Mouse (Mus musculus) megakaryocyte progenitor cell, adult 5-6 weeks (primary cell): Measurements from ENCODE around the gene Arhgef18. TPM values are rescaled to one million over a fixed set of nuclear protein-coding genes. Genes with fewer than 3 reads are reported as not detected.

Source experiments
- ATAC-seq: replicated peaks from 2 replicates; pipeline ENCODE4 v1.8.0; 2016; ENCODE audit warnings: mild to moderate bottlenecking, moderate TSS enrichment, inconsistent platforms; ENCODE audit not compliant: poor library complexity
- total RNA-seq, 2 experiments: library from RNA; stranded (forward) in 1 of 2; stranded (reverse) in 1 of 2; fragments of 157-497, 149-512 nt in 1 of 2; fragments of 200-1000 nt in 1 of 2; gene quantifications; 2 replicates each; pipeline versions ENCODE4 v1.2.3 to v1.2.4; 2015 to 2017

Arhgef18 gene
- total RNA-seq, 2 experiments from 2014 or later, result 25.5 to 28.9 TPM

DNA sequence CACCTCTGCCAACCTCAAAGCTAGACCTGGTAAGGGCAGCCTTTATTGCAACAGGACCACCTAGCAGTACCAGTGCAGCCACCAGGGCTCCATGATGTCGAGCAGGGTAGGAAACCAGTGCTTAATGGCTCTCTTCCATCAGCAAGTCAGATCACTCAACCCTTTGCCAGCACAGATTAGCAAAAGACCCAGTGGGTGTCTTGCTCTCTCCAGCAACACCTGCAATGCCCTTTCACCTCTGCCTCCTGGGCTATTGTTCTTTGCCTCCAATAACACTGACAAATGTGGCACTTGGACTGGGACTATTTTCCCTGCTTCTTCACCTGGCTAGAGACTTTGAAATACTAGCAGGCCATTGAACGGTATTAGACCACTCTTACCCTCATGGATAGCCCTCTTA is 56.4 kb downstream of the Arhgef18 start:
- no peak for ATAC-seq

DNA sequence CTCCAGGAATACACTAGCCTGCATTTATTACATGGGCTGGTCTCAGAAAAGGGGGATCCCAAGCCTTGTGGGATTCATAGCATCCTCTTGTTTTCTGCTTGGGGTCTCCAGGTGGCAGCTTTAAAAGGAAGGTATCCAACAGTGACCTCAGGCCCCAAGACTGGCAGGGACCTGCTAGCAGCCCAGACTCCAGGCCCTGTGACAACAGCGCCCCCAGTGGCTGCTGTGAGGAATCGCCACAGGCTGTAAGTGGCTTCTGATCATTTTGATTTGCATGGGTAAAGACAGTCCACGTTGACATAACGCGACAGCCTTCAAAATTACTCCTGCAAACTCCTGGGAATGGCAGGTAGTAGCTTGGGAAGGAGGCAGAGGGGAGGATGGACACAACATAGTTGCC is 57.9 kb downstream of the Arhgef18 start:
- ATAC-seq, result peak; percentile 91

DNA sequence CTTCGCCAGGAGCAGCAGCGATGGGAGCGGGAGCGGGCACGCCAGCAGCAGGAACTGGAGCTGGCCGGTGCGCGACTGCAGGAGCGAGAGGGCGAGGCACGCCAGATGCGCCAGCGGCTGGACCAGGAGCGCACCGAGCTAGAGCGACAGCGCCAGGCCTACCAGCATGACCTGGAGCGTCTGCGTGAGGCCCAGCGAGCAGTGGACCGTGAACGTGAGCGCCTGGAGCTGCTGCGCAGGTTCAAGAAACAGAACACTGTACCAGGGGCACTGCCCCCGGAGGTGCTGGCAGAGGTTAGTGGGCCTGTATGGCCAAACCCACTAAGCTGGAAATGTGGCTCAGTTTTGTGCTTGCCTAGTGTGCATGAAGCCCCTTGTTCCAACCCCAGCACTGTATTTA is 59.2 kb downstream of the Arhgef18 start:
- ATAC-seq, result no peak

DNA sequence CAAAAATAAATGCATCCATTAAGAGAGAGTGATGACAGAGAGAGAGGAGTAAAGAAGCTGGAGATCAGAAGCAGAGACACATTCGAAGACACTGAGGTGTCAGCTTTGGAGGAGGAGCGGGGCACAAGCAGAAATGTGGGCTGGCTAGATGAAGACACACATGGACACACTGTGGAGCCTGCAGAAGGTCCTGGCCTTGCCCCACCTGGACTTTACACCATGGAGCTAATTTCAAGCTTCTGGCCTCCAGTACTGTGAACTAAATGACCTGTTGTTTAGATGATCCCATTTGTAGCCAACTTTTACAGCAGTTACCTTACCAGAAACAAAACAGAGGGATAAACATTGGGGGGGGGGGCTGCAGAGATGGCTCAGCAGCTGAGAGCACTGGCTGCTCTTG is 70.4 kb downstream of the Arhgef18 start:
- ATAC-seq, result no peak

DNA sequence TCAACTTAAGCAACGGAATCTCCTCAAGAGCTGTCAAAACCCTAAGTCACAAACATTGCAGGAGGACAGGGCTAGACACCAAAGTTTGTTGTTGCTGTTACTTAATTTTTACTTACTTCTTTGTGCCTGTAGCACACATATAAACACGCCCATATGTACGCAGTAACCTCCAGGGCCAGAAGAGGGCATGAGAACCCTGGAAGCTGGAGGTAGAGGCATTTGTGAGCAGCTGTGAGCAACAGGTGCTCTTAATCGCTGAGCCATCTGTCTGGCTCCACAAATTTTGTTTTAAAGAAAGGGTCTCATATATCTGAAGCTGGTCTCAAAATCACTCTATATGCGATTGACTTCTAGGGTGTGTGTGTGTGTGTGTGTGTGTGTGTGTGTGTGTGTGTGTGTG is 71.5 kb downstream of the Arhgef18 start:
- ATAC-seq, result peak; percentile 55

DNA sequence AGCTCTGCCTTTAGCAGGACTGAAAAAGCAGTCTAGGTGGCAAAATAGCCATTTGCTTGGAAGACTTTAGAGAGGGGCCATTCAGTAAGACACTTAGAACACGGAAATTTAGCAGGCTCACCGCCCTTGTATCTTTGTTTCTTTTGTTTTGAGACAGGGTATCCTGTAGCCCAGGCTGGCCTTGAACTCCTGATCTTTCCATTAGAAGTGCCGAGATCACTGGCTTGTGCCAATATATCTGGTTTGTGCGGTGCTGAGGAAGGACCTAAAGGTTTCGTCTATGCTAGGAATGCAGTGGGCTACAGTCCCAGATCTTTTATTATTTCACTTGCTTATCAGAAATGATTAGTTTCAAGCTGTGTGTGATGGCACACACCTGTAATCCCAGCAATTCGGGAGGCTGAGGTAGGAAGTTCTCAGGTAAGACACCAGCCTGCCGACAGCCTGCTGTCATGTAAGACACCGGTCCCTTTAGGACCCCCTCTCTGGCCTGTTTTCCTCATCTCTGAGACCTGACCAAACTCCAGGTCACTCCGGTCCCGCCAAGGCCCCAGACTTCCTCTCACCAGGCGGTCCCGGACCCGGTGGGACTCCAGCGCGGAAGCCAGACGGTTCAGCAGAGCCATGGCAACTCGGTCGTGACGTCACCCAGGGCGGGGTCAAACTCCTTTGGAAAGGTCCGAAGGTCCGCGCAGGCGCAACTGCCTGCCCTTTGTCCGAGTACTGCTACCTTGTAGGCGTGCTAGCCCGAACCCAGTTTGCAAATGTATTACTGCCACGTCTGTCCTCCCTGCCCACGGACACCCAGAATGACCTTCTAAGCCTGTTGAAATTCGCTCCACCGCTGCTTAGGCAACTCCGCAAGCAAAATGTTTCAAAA is 74.4 kb downstream of the Arhgef18 start, which contains the start of gene Pex11g:
Gene Pex11g, minus strand, starts transcription at position 675 of the 880 bp plus-strand sequence.
- peak; percentile 88 for ATAC-seq

DNA sequence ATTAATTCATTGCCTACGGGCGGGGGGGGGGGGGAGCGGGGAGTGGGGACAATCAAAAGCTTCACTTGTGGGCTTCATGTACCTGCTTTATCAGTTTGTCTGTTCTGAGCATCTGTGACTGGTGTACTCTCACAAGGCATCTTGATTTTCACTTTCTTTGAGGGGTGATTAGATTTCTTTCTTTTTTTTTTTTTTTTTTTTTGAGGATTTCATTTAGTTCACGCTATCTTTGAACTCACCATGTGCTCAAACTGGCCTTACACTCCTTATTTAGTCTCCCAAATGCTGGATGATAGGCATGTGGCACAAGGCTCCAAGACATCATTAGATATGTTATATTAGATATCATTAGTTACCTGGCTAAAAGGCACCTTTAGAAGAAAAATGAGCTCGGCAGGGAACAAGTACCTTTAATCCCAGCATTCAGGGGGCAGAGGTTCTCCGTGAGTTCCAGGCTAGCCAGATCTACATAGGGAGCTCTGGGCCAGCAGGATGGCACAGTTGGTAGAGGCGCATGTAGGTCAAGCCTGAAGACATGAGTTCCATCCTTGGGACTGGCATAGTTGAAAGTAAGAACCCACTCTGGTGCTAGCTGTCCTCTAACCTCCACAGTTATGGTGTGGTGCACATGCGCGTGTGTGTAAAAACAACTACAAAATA is 75.2 kb downstream of the Arhgef18 start:
- no peak for ATAC-seq

DNA sequence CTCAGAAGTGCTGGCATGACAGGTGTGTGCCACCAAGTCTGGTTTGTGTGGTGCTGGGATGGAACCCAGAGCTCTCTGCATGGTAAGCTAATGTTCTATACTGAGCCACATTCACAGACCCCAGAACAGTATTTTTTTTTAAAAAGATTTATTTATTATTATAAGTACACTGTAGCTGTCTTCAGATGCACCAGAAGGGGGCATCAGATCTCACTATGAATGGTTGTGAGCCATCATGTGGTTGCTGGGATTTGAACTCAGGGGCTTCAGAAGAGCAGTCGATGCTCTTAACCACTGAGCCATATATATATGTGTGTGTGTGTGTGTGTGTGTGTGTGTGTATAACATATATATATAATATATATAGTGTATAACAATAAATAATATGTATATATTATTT is 76.0 kb downstream of the Arhgef18 start:
- ATAC-seq, result no peak

DNA sequence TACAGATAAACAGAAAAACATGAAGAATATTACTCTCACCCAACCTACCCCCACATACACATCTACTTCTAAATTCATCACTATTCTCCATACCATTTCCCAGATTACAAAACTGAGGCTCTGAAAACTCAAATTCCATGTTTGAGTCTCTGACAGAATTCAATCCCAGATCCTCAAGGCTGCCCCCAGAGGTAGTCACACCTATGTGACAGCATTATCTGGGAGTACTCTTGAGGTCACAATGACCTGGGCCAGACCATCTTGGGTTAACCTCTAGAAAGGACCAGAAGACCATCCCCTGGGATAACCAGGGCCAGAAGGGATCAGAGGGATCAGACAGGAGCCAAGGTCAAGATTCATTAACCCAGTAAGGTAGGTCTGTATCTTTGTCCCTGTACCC is 77.8 kb downstream of the Arhgef18 start, which contains the start of gene Tex45:
Gene Tex45, plus strand, starts transcription at position 301 of the 400 bp plus-strand sequence.
- no peak for ATAC-seq

DNA sequence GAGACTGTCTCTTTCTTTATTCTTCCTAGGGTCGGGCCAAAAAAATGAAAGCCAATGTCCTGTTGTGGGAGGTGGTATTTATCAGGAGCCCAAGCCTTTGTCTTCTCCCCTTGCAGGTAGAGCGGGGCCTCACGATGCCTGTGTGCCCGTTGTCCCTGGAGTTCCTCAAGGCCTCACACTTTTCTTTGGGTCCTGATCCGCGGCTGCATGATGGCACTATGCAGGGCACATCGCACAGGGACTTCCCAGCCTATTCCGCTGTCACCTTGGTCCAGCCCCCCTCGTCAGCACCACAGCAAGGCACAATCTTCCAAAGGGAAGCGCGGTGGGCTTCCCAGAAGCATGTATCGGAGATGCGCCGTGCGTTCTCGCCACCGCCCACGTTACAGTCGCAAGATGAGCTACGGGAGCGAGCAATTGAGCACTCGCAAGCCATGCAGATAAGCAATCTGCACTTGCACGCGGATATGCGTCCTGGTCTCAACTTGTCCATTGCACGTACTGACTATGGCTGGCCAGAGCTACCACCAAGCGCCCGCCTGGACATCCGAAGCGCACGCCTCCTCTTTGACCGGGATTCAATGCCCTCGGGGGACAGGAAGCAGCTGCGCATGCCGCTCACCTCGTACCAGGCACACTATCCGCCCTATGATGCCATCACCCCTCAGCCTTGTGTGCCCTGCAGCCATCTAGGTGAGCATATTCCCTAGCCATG is 83.1 kb downstream of the Arhgef18 start:
- ATAC-seq, result peak; percentile 65

DNA sequence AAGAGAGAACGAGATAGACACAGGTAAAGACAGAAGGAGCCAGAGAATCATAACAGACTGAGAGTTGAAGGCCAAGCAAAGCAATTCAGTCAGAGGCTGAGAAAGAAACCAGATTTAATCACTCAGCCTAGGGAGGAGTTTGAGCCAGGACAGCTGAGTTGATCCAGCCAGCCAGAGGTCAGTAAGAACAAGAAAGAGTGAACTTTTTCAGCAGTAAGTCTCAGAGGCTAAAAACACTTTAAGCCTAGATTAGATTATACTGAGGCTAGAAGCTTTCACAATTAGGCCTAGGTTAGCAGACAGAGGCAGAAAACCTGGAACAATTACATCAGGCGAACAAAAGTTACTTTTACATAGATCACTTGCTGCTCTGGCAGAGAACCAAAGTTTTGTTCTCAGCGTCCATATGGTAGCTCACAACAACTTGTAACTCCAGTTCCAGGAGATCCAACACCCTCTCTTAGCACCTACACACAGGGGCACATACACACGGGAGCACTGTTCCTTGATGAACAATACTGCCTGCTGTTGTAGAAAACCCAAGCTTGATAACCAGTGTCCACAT is 87.5 kb downstream of the Arhgef18 start:
- no peak for ATAC-seq

DNA sequence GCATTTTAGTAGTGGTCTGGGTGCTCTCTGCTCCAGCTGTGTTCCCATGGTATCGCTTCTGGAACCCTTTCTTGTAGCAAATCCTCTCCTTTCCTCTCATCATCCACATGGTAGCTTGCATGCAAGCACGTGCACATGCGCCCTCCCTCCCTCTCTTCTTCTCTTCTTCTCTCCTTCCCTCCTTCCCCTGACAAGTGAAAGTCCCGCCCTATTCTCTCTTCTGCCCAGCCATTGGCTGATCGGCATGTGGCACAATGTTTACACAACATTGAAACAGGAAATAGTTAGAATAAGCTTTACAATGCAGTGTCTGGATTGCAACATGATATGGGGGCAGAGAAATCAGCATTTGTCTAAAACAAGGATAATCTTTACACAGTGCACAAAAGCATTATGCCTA is 88.8 kb downstream of the Arhgef18 start:
- ATAC-seq, result peak; percentile 93

DNA sequence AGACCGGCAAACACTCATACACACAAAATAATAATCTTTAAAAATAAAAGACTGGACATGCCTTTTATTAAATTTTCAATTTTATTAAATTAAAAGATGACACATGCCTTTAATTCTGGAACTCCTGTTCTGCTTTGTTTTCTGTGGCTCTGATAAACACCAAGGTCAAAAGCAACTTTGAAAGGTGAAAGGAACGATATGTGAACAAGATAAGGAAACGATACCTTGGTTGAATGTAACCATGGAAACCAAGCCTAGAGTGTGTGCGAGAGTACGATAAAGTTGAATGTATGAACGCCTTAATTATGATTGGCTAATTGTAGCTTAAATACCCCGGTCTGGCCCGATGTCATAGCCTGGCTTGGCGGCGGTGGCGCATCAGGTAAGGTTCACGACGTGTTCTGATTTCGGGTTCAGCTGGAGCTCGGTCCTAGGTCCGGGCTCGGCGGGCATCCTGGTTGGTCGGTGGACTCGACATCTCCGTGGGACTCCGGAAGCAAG is 89.5 kb downstream of the Arhgef18 start:
- no peak for ATAC-seq

DNA sequence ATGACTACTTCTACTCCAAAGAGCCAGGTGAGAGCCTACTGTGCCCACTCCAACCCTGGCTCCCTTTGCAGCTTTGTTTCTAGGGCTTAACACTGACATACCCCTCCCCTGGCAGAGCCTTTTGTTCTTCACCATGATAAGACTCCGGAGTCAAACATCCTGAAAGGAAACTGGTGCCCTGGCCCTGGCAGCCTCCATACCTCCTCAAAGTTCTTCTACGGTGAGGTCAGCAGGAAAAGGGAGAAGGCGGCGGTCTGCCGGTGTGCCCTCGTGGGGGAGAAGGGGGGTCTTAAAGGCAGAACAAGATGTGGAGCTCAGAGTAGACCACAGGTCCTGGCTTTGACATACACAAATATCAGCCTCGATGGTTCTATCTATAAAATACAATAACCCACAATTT is 90.7 kb downstream of the Arhgef18 start:
- ATAC-seq, result no peak

DNA sequence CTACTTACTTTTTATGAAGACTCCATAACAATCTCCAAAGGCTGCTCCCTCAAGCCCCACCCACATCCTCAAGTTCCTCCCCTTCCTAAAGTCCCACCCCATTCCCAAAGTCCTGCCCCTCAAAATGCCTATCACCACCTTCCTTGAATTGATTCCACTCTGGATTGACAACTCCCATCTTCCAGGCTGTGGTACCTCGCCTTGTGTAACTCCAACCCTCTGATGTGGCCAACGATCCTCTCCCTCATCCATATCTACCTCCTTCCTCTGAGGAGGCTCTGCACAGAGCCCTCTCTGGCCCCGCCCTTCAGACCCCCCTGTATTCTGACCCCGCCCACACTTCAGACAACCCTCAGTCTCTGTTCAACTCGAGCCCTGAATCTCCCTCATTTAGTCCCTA is 92.4 kb downstream of the Arhgef18 start:
- no peak for ATAC-seq

DNA sequence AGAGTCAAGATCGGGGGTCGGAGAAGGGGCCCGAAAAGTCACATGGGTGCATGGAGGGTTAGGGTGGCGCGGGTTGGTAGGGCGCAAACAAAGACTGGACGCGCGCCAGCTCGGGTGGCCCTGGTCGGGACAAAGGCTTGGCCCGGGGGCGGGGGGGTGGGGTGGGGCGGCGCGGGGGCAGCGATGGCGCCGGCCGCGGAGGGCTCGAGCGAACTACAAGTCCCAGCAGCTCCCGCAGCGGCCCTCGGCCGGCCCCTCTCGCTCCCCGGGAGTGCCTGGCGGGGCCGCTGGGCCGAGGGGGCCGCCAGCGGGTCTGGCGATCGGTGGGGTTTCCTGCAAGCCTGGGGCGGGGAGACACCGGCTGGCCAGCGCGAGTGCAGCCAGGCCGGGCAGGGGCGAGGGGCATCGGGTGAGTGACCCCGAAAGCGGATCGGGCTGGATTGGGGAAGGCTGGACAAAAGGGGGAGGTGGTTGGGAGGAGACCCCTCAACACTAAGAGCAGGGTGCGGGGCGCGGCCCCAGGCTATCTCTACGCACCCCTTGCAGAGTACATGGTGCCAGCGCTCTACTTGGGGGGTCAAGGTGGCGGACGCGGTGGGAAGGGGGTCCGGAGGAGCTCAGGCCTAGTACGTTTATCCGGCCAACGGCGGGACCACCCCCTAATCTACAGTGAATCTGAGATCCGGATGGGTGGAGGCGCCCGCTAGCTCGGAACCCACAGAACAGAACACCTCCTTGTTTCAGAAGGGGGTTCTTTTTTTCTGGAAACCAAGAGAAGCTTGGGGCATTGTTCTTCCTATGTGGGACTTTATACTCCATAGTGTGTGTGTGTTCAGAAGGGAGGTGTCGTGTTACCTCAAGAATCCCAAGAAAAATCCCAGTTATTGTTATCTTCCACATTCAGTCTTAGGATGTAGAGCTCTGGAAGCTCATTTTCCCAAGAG is 100.4 kb downstream of the Arhgef18 start, which contains the start of gene Zfp358:
Gene Zfp358, plus strand, starts transcription at position 238 of the 944 bp plus-strand sequence.
- ATAC-seq, result peak; percentile 85

DNA sequence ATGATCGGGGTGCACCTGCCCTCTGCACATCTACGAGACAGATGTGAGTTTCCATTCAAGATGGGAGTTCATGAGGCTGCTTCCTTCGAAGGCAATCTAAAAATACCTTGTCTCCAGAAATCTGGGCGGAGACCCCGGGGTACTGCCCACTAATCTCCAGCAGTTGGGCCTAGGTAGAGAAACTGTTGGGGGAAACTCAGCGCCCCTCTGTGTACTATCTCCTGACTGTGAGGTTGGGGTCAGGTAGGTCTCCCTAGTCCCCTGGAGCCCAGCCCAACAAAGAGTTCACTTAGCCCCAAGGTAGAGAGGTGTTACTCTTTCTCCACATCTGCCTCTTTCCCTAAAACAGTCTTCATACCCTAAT is 101.0 kb downstream of the Arhgef18 start:
- no peak for ATAC-seq

DNA sequence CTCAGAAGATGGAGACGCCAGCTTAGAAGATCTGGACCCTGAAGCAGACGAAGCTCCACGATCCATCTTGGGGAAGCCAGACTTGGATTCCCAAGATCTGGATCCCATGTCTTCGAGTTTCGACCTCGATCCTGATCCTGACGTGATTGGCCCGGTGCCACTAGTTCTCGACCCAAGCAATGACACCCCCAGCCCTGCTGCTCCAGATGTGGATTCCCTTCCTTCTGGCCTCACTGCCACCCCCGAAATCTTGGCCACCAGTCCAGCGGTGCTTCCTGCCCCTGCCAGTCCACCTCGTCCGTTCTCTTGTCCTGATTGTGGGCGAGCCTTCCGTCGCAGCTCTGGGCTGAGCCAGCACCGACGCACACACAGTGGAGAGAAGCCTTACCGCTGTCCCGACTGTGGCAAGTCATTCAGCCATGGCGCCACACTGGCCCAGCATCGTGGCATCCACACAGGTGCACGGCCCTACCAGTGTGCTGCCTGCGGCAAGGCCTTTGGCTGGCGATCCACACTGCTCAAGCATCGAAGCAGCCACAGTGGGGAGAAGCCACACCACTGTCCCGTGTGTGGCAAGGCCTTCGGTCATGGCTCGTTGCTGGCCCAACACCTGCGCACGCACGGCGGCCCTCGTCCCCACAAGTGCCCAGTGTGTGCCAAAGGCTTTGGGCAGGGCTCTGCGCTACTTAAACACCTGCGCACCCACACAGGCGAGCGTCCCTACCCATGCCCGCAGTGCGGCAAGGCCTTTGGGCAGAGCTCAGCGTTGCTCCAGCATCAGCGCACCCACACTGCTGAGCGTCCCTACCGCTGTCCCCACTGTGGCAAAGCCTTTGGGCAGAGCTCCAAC is 103.0 kb downstream of the Arhgef18 start:
- ATAC-seq, result no peak

DNA sequence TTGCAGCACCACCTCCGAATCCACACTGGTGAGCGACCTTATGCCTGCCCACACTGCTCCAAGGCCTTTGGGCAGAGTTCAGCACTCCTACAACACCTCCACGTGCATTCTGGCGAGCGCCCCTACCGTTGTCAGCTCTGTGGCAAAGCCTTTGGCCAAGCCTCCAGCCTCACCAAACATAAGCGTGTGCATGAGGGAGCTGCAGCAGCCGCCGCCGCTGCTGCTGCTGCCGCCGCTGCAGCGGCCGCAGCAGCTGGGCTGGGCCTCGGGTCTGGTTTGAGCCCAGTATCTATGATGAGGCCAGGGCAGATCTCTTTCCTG is 103.6 kb downstream of the Arhgef18 start:
- no peak for ATAC-seq
